Mouse (Mus musculus) cerebellum, adult 11-12 months (tissue): ENCODE results near the gene 1700016D06Rik.

Experiments used
- DNase-seq: peaks from one replicate; pipeline ENCODE4 v3.0.0; 2022

The 1700016D06Rik gene

DNA sequence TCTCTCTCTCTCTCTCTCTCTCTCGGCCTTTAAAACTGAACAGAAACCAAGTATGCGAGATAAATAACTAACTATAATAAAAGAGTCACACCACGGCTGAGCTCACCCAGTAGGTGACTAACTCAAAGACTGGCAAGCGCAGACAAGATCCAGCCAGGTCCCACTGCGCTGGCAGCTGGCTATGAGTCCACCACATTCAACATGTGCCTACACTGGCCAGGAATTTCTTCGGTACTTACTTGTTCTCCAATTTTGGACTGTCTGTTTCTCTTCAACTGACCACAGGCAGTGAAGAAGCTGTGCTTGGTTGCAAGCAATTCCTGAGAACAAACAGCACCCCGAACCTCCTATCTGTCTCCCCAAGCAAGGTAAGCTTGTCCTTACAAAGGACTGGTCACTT lies 67.4 kb downstream of the 1700016D06Rik start:
- peak; percentile 39 for DNase-seq

DNA sequence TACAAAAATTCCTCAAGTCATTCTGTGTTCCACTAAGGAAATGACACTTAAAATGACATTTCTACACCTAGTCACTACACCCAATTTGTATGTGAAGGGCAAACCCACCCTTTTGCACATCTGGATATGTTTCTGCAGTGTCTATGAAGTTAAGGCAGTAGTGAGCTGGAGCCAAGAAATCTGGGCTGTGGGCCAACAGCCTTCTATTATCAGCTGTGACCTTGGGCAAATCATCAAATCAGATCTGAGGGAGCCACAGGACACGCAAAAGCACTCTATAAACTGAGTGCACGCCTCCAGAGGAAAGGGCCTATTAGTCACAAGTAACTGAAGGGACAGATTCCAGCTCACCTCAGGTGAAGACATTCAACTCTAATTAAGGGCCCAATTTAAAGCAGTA lies 68.5 kb downstream of the 1700016D06Rik start:
- peak; percentile 33 for DNase-seq

- DNase-seq, result no peak
Observed at GRCm38 (mm10) chr8:11629206-11629605, 71.7 kb downstream of the 1700016D06Rik start.

GRCm38 (mm10) chr8:11628506-11629132 lies 72.2 kb downstream of the 1700016D06Rik start:
- peak; percentile 44 for DNase-seq

DNA sequence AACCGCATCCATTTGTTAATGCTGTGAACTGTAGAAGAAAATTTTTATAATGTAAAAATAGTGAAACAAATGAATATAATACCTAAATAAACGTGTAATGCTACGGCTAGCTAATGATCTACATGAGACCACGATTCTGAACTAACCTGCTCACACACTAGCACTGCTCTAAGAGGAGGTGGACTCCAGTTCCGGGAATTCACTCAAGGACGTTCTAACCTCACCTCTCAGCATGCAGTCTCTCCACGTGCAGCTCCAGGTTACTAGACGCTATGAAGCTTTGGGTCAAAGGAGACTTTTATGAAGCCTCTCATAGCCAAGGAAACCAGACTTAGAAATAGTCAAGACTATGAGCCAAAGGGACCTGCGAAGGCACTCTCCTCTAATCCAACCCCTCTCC lies 73.1 kb downstream of the 1700016D06Rik start:
- no peak for DNase-seq

- DNase-seq, result no peak
Observed at GRCm38 (mm10) chr8:11625084-11625483, 75.8 kb downstream of the 1700016D06Rik start.

DNA sequence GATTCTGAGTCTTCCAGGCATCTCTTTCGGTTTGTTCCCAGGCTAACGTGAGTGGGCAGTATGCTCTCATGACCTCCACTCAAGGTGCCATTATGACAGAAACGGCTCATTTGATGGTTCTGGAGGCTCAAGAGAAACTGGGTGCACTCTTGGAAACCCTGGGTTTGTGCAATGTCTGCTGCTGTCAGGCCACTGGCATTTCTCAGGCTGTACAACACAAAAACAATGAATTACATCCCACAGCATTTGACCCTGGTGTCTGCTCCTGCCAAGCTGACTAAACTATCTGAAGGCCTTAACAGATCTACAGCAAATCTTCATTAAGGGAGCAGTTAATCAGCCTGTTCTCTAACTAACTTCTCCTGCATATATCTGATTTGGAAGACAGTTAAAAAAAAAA lies 81.8 kb downstream of the 1700016D06Rik start:
- no peak for DNase-seq

DNA sequence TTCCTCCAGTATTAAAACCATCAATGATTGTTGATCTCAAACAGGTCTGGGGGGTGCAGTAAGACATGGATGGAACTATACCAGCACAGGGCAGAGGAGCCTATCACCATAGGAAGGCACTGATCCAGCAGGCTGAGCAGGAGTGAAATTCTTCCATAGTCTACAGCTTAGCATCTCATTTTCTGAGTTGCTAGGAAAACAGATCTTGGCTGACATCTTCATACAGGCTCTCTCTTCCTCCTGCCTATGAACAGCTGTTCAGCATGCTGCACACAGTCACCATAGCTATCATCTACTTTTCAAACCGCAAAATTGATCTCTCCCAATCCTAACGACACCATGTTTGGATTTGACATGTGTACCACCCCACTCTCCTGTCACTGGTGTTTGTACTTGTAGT lies 82.8 kb downstream of the 1700016D06Rik start:
- DNase-seq, result no peak

GRCm38 (mm10) chr8:11616294-11616693 lies 84.6 kb downstream of the 1700016D06Rik start:
- DNase-seq, result peak; percentile 32

DNA sequence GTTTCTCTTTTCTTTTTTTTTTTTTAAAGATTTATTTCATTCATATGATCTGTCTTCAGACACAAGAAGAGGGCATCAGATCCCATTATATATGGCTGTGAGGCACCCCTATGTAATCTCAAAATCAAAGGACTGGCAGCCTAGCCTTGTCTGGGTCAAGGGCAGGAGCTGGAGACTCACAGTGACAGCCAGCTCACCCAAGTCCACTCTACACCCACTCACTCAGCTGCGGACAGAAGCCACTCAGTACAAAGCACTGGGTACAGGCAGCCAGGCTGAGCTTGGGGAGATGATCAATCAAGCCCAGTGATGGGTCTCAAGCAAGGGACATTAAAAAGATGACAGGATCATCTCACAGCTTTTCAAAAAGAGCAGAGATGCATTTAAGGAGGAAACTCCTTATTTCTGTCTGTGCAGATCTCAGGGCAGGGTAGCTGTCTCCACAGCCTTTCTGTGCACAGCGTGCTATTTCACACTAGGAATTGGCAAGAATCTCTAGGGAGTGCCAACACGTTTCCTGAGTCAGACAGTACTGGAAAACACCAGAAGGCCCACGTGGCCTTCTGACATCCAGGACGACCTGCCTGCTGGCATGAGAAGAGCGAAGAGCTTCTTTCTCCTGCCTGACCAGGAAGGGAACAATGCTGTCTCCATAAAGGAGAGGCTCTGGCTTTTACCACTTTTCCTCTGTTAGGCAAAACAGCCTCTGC lies 86.6 kb downstream of the 1700016D06Rik start:
- DNase-seq, result no peak

GRCm38 (mm10) chr8:11608848-11609247 lies 92.0 kb downstream of the 1700016D06Rik start:
- no peak for DNase-seq
